Mouse (Mus musculus) macrophage (primary cell): ENCODE data around the gene Klf13. TPM values are rescaled to one million over a fixed set of nuclear protein-coding genes. Genes with fewer than 3 reads are reported as not detected.
A peak's percentile ranks its signal among the peaks of the same experiment; 100 is the strongest.

Experiments
- H3K27ac ChIP-seq: fragments of 350-480 bp; formaldehyde crosslinking; 2 replicates; pipeline ENCODE4 v1.9.0; 2021
- H3K36me3 ChIP-seq: fragments of 350-480 bp; formaldehyde crosslinking; 2 replicates; pipeline ENCODE4 v1.9.0; 2021; ENCODE audit errors: inconsistent target
- H3K4me3 ChIP-seq: fragments of 350-480 bp; formaldehyde crosslinking; 2 replicates; pipeline ENCODE4 v1.9.0; 2021; ENCODE audit errors: inconsistent target
- H3K79me2 ChIP-seq: fragments of 350-480 bp; formaldehyde crosslinking; 2 replicates; pipeline ENCODE4 v1.9.0; 2021; ENCODE audit errors: inconsistent target
- WGBS: methylation state at CpG from one replicate; pipeline ENCODE4 v1.1.7; 2026; ENCODE audit warnings: inconsistent platforms; ENCODE audit not compliant: missing documents; 5-methylcytosine and 5-hydroxymethylcytosine counted together
- polyA plus RNA-seq: library from polyadenylated mRNA; stranded (reverse); fragments of 250-400 nt; gene quantifications from 3 replicates; pipeline ENCODE4 v1.2.4, GENCODE M21; 2018; ENCODE audit warnings: inconsistent platforms

Klf13 gene
- polyA plus RNA-seq, 1 experiment from 2014 or later = 20.8 TPM

GRCm38 (mm10) chr7:63897655-63898054 is 41.1 kb downstream of the Klf13 start:
- Histone ChIP-seq H3K27ac (0 out of 2 replicates have a peak overlapping the region, but pooled peaks have one; percentile 45), H3K36me3 (no peaks in the 10 kb centered on the region), H3K4me3 (no peak overlapping the region), H3K79me2 (peaks cover 99% of the 10 kb centered on the region)
- WGBS = 47% methylated on average over 3 of the region's 3 CpGs

- no peaks in the 10 kb centered on the region for H3K36me3 ChIP-seq
- H3K79me2 ChIP-seq = peaks cover 99% of the 10 kb centered on the region
- peak overlapping the region; percentile 8; the same call in 1 of the 2 replicates for H3K4me3 ChIP-seq
- 3% methylated on average over 20 of the region's 22 CpGs for WGBS
- H3K27ac ChIP-seq = peak overlapping the region; percentile 45
These were observed 41.7 kb downstream of the Klf13 start for GRCm38 (mm10) chr7:63896968-63897468.

- H3K27ac ChIP-seq = peak overlapping the region; percentile 45; the same call in 1 of the 2 replicates
- H3K4me3 ChIP-seq = peak overlapping the region; percentile 8; the same call in 1 of the 2 replicates
- peaks cover 97% of the 10 kb centered on the region for H3K79me2 ChIP-seq
- no peaks in the 10 kb centered on the region for H3K36me3 ChIP-seq
- 17% methylated on average over 16 of the region's 17 CpGs for WGBS
These were observed 42.3 kb downstream of the Klf13 start for GRCm38 (mm10) chr7:63896276-63896967.

GRCm38 (mm10) chr7:63895223-63895622 is 43.5 kb downstream of the Klf13 start:
- peaks cover 6% of the 10 kb centered on the region for H3K36me3 ChIP-seq
- H3K4me3 ChIP-seq = no peak overlapping the region
- 44% methylated on average over 3 of the region's 3 CpGs for WGBS
- H3K79me2 ChIP-seq = peaks cover 94% of the 10 kb centered on the region
- no peak overlapping the region for H3K27ac ChIP-seq

GRCm38 (mm10) chr7:63894662-63895061 is 44.1 kb downstream of the Klf13 start:
- WGBS = 87% methylated on average over 4 of the region's 4 CpGs
- Histone ChIP-seq H3K4me3 (no peak overlapping the region), H3K36me3 (peaks cover 12% of the 10 kb centered on the region), H3K27ac (no peak overlapping the region), H3K79me2 (peaks cover 91% of the 10 kb centered on the region)

- peaks cover 82% of the 10 kb centered on the region for H3K79me2 ChIP-seq
- H3K27ac ChIP-seq = no peak overlapping the region
- H3K36me3 ChIP-seq = peaks cover 19% of the 10 kb centered on the region
- 95% methylated on average over 4 of the region's 4 CpGs for WGBS
- H3K4me3 ChIP-seq = no peak overlapping the region
These were observed 45.0 kb downstream of the Klf13 start for GRCm38 (mm10) chr7:63893729-63894128.

- Histone ChIP-seq H3K27ac (no peak overlapping the region), H3K4me3 (no peak overlapping the region), H3K79me2 (peaks cover 77% of the 10 kb centered on the region), H3K36me3 (peaks cover 20% of the 10 kb centered on the region)
- 89% methylated on average over 5 of the region's 5 CpGs for WGBS
These were observed 45.5 kb downstream of the Klf13 start for GRCm38 (mm10) chr7:63893201-63893600.

- H3K27ac ChIP-seq = no peak overlapping the region
- no peak overlapping the region for H3K4me3 ChIP-seq
- peaks cover 26% of the 10 kb centered on the region for H3K36me3 ChIP-seq
- H3K79me2 ChIP-seq = peaks cover 60% of the 10 kb centered on the region
- 97% methylated on average over 21 of the region's 43 CpGs for WGBS
These were observed 47.1 kb downstream of the Klf13 start for GRCm38 (mm10) chr7:63891488-63892075.

GRCm38 (mm10) chr7:63889116-63889975 is 49.4 kb downstream of the Klf13 start:
- Histone ChIP-seq H3K79me2 (peaks cover 38% of the 10 kb centered on the region), H3K4me3 (no peak overlapping the region), H3K36me3 (peaks cover 26% of the 10 kb centered on the region), H3K27ac (no peak overlapping the region)
- 98% methylated on average over 8 of the region's 9 CpGs for WGBS

GRCm38 (mm10) chr7:63888674-63889073 is 50.0 kb downstream of the Klf13 start:
- H3K27ac ChIP-seq = no peak overlapping the region
- 82% methylated on average over 6 of the region's 6 CpGs for WGBS
- H3K4me3 ChIP-seq = no peak overlapping the region
- H3K36me3 ChIP-seq = peaks cover 26% of the 10 kb centered on the region
- H3K79me2 ChIP-seq = peaks cover 32% of the 10 kb centered on the region

- H3K36me3 ChIP-seq = peaks cover 26% of the 10 kb centered on the region
- no peak overlapping the region for H3K27ac ChIP-seq
- peaks cover 22% of the 10 kb centered on the region for H3K79me2 ChIP-seq
- no peak overlapping the region for H3K4me3 ChIP-seq
- 91% methylated on average over 9 of the region's 10 CpGs for WGBS
These were observed 51.1 kb downstream of the Klf13 start for GRCm38 (mm10) chr7:63887602-63888123.

GRCm38 (mm10) chr7:63887034-63887551 is 51.6 kb downstream of the Klf13 start:
- Histone ChIP-seq H3K4me3 (no peak overlapping the region), H3K36me3 (peaks cover 26% of the 10 kb centered on the region), H3K27ac (no peak overlapping the region), H3K79me2 (peaks cover 16% of the 10 kb centered on the region)
- WGBS = 70% methylated on average over 6 of the region's 8 CpGs

- H3K79me2 ChIP-seq = peaks cover 1% of the 10 kb centered on the region; the same call in 1 of the 2 replicates
- 95% methylated on average over 7 of the region's 7 CpGs for WGBS
- no peak overlapping the region for H3K27ac ChIP-seq
These were observed 53.7 kb downstream of the Klf13 start for GRCm38 (mm10) chr7:63885025-63885424.

GRCm38 (mm10) chr7:63882739-63883138 is 56.0 kb downstream of the Klf13 start:
- Histone ChIP-seq H3K27ac (no peak overlapping the region), H3K36me3 (peaks cover under 1% of the 10 kb centered on the region; the same call in 1 of the 2 replicates), H3K4me3 (no peak overlapping the region), H3K79me2 (no peaks in the 10 kb centered on the region)
- 93% methylated on average over 5 of the region's 7 CpGs for WGBS

More at GRCm38 (mm10) chr7:63885025-63885424, 53.7 kb downstream of the Klf13 start:
- no peak overlapping the region for H3K4me3 ChIP-seq
- peaks cover 18% of the 10 kb centered on the region; the same call in 1 of the 2 replicates for H3K36me3 ChIP-seq
